Mouse (Mus musculus): Measurements from ENCODE around the gene Slc1a5. TPM values are rescaled to one million over a fixed set of nuclear protein-coding genes. Genes with fewer than 3 reads are reported as not detected.
A peak's percentile ranks its signal among the peaks of the same experiment; 100 is the strongest.

Gene Slc1a5
- polyA plus RNA-seq, 1 experiment: 101 TPM

- no peak for TF ChIP-seq POLR2A (IDR thresholded peaks at IDR 0.05; ENCODE audit: insufficient read depth, low read length)
- TF ChIP-seq EP300 (IDR thresholded peaks at IDR 0.05; ENCODE audit: insufficient read depth, low read depth, low read length): 0 out of 2 replicates have a peak, but pooled peaks have one; percentile 53
- TF ChIP-seq CTCF (IDR thresholded peaks at IDR 0.05; ENCODE audit: low read depth, low read length): no peak
- Histone ChIP-seq H3K4me1 (ENCODE audit: control insufficient read depth, insufficient read depth, low read length) (peaks cover 4% of the 10 kb centered on the region), H3K4me3 (ENCODE audit: low read depth, low read length) (peak overlapping the region; percentile 20), H3K27ac (ENCODE audit: insufficient read depth, low read length) (peak overlapping the region; percentile 60), H3K36me3 (ENCODE audit: control insufficient read depth, insufficient read depth, low read length, poor library complexity, severe bottlenecking) (no peaks in the 10 kb centered on the region), H3K9me3 (replicated peaks; ENCODE audit: control insufficient read depth, insufficient read depth, low read length, poor library complexity, severe bottlenecking) (no peaks in the 10 kb centered on the region), H3K27me3 (ENCODE audit: control insufficient read depth, insufficient read depth, low read length, poor library complexity, severe bottlenecking) (no peaks in the 10 kb centered on the region), H3K9ac (ENCODE audit: low read depth, poor library complexity, severe bottlenecking) (no peak overlapping the region)
Observed at GRCm38 (mm10) chr7:16760292-16760691, 20.8 kb upstream of the Slc1a5 start.

- Histone ChIP-seq H3K4me3 (ENCODE audit: low read depth, low read length) (no peak overlapping the region; the same call in 1 of the 2 replicates), H3K36me3 (ENCODE audit: control insufficient read depth, insufficient read depth, low read length, poor library complexity, severe bottlenecking) (no peaks in the 10 kb centered on the region), H3K9me3 (replicated peaks; ENCODE audit: control insufficient read depth, insufficient read depth, low read length, poor library complexity, severe bottlenecking) (no peaks in the 10 kb centered on the region), H3K27me3 (ENCODE audit: control insufficient read depth, insufficient read depth, low read length, poor library complexity, severe bottlenecking) (no peaks in the 10 kb centered on the region), H3K4me1 (ENCODE audit: control insufficient read depth, insufficient read depth, low read length) (peaks cover 3% of the 10 kb centered on the region), H3K9ac (ENCODE audit: low read depth, poor library complexity, severe bottlenecking) (peak overlapping the region; percentile 15; the same call in 1 of the 2 replicates), H3K27ac (ENCODE audit: insufficient read depth, low read length) (no peak overlapping the region)
- no peak for TF ChIP-seq CTCF (IDR thresholded peaks at IDR 0.05; ENCODE audit: low read depth, low read length)
- no peak for TF ChIP-seq POLR2A (IDR thresholded peaks at IDR 0.05; ENCODE audit: insufficient read depth, low read length)
- TF ChIP-seq EP300 (IDR thresholded peaks at IDR 0.05; ENCODE audit: insufficient read depth, low read depth, low read length): no peak
Observed at GRCm38 (mm10) chr7:16761005-16761481, 20.1 kb upstream of the Slc1a5 start.

GRCm38 (mm10) chr7:16761630-16762029 lies 19.5 kb upstream of the Slc1a5 start:
- Histone ChIP-seq H3K4me3 (ENCODE audit: low read depth, low read length) (no peak overlapping the region), H3K4me1 (ENCODE audit: control insufficient read depth, insufficient read depth, low read length) (peaks cover 3% of the 10 kb centered on the region), H3K9ac (ENCODE audit: low read depth, poor library complexity, severe bottlenecking) (no peak overlapping the region), H3K27me3 (ENCODE audit: control insufficient read depth, insufficient read depth, low read length, poor library complexity, severe bottlenecking) (no peaks in the 10 kb centered on the region), H3K27ac (ENCODE audit: insufficient read depth, low read length) (no peak overlapping the region), H3K36me3 (ENCODE audit: control insufficient read depth, insufficient read depth, low read length, poor library complexity, severe bottlenecking) (no peaks in the 10 kb centered on the region), H3K9me3 (replicated peaks; ENCODE audit: control insufficient read depth, insufficient read depth, low read length, poor library complexity, severe bottlenecking) (no peaks in the 10 kb centered on the region)
- TF ChIP-seq CTCF (IDR thresholded peaks at IDR 0.05; ENCODE audit: low read depth, low read length): no peak
- no peak for TF ChIP-seq EP300 (IDR thresholded peaks at IDR 0.05; ENCODE audit: insufficient read depth, low read depth, low read length)
- no peak for TF ChIP-seq POLR2A (IDR thresholded peaks at IDR 0.05; ENCODE audit: insufficient read depth, low read length)

- no peak for TF ChIP-seq POLR2A (IDR thresholded peaks at IDR 0.05; ENCODE audit: insufficient read depth, low read length)
- no peak for TF ChIP-seq EP300 (IDR thresholded peaks at IDR 0.05; ENCODE audit: insufficient read depth, low read depth, low read length)
- no peak for TF ChIP-seq CTCF (IDR thresholded peaks at IDR 0.05; ENCODE audit: low read depth, low read length)
- H3K36me3 ChIP-seq (ENCODE audit: control insufficient read depth, insufficient read depth, low read length, poor library complexity, severe bottlenecking): no peaks in the 10 kb centered on the region
- H3K4me3 ChIP-seq (ENCODE audit: low read depth, low read length): no peak overlapping the region
- H3K27me3 ChIP-seq (ENCODE audit: control insufficient read depth, insufficient read depth, low read length, poor library complexity, severe bottlenecking): no peaks in the 10 kb centered on the region
- no peak overlapping the region for H3K9ac ChIP-seq (ENCODE audit: low read depth, poor library complexity, severe bottlenecking)
- H3K27ac ChIP-seq (ENCODE audit: insufficient read depth, low read length): no peak overlapping the region
- peaks cover 3% of the 10 kb centered on the region for H3K4me1 ChIP-seq (ENCODE audit: control insufficient read depth, insufficient read depth, low read length)
- H3K9me3 ChIP-seq (replicated peaks; ENCODE audit: control insufficient read depth, insufficient read depth, low read length, poor library complexity, severe bottlenecking): no peaks in the 10 kb centered on the region
Observed at GRCm38 (mm10) chr7:16763463-16764218, 17.5 kb upstream of the Slc1a5 start.

- peaks cover 3% of the 10 kb centered on the region; the same call in 1 of the 2 replicates for H3K9me3 ChIP-seq (replicated peaks; ENCODE audit: control insufficient read depth, insufficient read depth, low read length, poor library complexity, severe bottlenecking)
- no peak overlapping the region for H3K27ac ChIP-seq (ENCODE audit: insufficient read depth, low read length)
- no peak overlapping the region for H3K9ac ChIP-seq (ENCODE audit: low read depth, poor library complexity, severe bottlenecking)
- H3K4me3 ChIP-seq (ENCODE audit: low read depth, low read length): no peak overlapping the region
- TF ChIP-seq EP300 (IDR thresholded peaks at IDR 0.05; ENCODE audit: insufficient read depth, low read depth, low read length) (no peak), POLR2A (IDR thresholded peaks at IDR 0.05; ENCODE audit: insufficient read depth, low read length) (no peak), CTCF (IDR thresholded peaks at IDR 0.05; ENCODE audit: low read depth, low read length) (no peak)
- H3K27me3 ChIP-seq (ENCODE audit: control insufficient read depth, insufficient read depth, low read length, poor library complexity, severe bottlenecking): no peaks in the 10 kb centered on the region
- H3K4me1 ChIP-seq (ENCODE audit: control insufficient read depth, insufficient read depth, low read length): peaks cover 3% of the 10 kb centered on the region
- no peaks in the 10 kb centered on the region for H3K36me3 ChIP-seq (ENCODE audit: control insufficient read depth, insufficient read depth, low read length, poor library complexity, severe bottlenecking)
Observed at GRCm38 (mm10) chr7:16766443-16766842, 14.7 kb upstream of the Slc1a5 start.

GRCm38 (mm10) chr7:16775888-16776287 lies 5.3 kb upstream of the Slc1a5 start:
- no peak overlapping the region for H3K9ac ChIP-seq (ENCODE audit: low read depth, poor library complexity, severe bottlenecking)
- no peak overlapping the region for H3K27ac ChIP-seq (ENCODE audit: insufficient read depth, low read length)
- peaks cover 4% of the 10 kb centered on the region for H3K4me1 ChIP-seq (ENCODE audit: control insufficient read depth, insufficient read depth, low read length)
- no peak overlapping the region for H3K4me3 ChIP-seq (ENCODE audit: low read depth, low read length)
- H3K36me3 ChIP-seq (ENCODE audit: control insufficient read depth, insufficient read depth, low read length, poor library complexity, severe bottlenecking): no peaks in the 10 kb centered on the region
- TF ChIP-seq EP300 (IDR thresholded peaks at IDR 0.05; ENCODE audit: insufficient read depth, low read depth, low read length) (no peak), POLR2A (IDR thresholded peaks at IDR 0.05; ENCODE audit: insufficient read depth, low read length) (no peak), CTCF (IDR thresholded peaks at IDR 0.05; ENCODE audit: low read depth, low read length) (no peak)
- no peaks in the 10 kb centered on the region for H3K27me3 ChIP-seq (ENCODE audit: control insufficient read depth, insufficient read depth, low read length, poor library complexity, severe bottlenecking)
- peaks cover 3% of the 10 kb centered on the region; the same call in 1 of the 2 replicates for H3K9me3 ChIP-seq (replicated peaks; ENCODE audit: control insufficient read depth, insufficient read depth, low read length, poor library complexity, severe bottlenecking)
